Mouse (Mus musculus): ENCODE measurements at regions not wholly inside any gene's neighbourhood (a gene's known extent, or its start where the extent isn't known, plus 50 kb on each side); places are given as distances from the start of the nearest gene placed in this dataset.

DNA sequence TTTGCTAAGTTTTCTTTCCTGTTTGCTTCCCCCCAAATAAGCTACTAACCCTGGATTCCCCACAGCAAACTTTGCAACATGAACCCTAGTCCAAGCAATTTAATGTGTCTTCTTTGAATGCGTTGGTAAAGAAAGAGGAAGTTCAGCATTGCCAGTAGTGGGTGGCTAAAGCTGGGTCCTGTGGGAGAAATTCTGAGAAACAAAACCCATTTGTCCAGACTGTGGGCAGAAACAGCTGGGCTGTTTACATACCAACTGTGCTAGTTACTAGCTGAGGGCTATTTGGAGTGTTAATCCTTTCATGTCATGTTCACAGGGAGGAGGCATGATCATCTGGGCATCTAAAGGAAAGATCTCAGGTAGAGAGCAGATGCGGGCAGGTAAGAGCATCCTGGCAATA is 51.8 kb upstream of the 1190002N15Rik start:
- Histone ChIP-seq H3K36me3 (no peaks in the 10 kb centered on the region), H3K27ac (no peak overlapping the region), H3K4me3 (no peak overlapping the region), H3K27me3 (ENCODE audit: insufficient read depth, poor library complexity, severe bottlenecking) (no peaks in the 10 kb centered on the region), H3K9me3 (no peaks in the 10 kb centered on the region), H3K4me1 (no peaks in the 10 kb centered on the region)
- WGBS, result 93% methylated on average over 2 of the region's 2 CpGs
- DNase-seq (ENCODE audit: low spot score), result no peak

DNA sequence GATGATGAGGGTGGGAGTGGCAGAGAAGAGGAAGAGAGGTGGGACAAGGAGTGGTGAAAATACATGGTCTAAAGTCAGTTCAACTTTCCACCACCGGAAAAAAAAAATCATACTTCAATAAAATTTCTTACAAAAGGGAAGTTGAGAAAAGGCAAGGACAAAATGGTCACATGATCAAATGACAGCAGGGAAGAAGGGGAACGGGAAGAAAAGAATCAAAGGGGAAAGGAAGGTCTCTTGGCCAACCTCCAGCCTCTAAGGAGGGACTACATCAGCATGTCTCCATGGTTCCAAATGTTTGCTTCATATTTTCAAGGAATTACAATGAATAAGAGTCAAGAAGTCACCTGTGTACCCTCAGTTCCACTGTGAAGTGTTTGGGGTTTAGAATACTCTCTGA is 64.7 kb upstream of the Slc9a9 start:
- H3K27ac ChIP-seq, result no peak overlapping the region
- no peak overlapping the region for H3K4me3 ChIP-seq
- 84% methylated on average over 2 of the region's 2 CpGs for WGBS
- no peaks in the 10 kb centered on the region for H3K9me3 ChIP-seq
- no peaks in the 10 kb centered on the region for H3K36me3 ChIP-seq
- H3K27me3 ChIP-seq (ENCODE audit: insufficient read depth, poor library complexity, severe bottlenecking), result no peaks in the 10 kb centered on the region
- DNase-seq (ENCODE audit: low spot score), result no peak
- H3K4me1 ChIP-seq, result no peaks in the 10 kb centered on the region

DNA sequence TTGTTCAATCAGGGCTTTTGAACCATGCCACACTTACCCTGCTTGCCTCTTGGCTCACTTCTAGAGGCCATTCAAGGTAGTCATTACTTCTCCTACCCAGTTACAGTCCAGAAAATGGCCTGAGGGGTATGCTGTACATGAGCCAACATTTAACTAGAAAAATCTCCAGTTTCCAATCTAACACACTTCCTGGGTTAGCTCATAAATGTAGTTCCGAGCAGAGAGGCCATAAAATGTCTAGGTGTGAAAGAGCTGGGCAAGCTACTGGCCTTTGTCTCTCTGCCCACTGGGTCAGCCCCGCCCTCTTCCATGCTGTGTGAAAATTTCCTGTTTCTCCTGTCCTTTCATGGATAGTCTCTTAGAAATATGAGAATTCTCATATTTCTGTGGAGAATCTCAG is 63.3 kb upstream of the Slc9a9 start:
- Histone ChIP-seq H3K36me3 (no peaks in the 10 kb centered on the region), H3K27me3 (ENCODE audit: insufficient read depth, poor library complexity, severe bottlenecking) (no peaks in the 10 kb centered on the region), H3K4me1 (no peaks in the 10 kb centered on the region), H3K27ac (no peak overlapping the region), H3K4me3 (no peak overlapping the region), H3K9me3 (no peaks in the 10 kb centered on the region)
- WGBS, result 85% methylated on average over 2 of the region's 2 CpGs
- no peak for DNase-seq (ENCODE audit: low spot score)

DNA sequence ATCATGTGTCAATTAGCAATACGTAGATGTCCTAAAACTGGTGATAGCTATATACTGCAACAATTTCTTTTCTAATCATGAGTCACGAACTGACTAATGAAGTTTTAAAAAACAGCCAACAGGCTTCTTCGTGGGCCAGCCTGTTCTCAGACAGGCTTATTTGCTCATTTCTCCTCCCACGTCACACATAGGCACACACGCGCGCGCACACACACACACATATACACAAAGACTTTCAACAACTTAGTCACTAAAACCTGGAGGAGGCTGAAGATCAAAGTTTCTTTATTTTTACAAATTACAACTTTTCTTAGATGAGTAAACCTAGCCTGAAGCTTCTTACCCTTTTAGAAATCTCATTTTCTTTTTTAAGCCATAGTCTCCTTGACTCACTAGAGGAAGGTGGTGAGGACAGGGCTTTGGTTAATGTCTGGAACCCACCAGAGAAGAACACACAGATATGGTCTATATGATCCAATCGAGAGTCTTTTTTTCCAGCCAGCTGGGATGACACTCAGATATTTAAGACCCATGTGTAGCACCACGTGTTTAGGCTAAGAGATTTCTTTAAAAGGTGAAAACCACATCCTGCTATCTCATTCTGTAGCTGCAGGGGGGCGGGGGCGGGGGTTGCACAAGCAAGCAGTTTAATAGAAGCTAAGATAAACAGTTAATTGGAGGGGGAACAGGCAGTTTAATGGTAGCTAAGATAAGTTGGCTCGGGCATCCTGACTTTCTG is 62.5 kb upstream of the Slc9a9 start:
- H3K27me3 ChIP-seq (ENCODE audit: insufficient read depth, poor library complexity, severe bottlenecking), result no peaks in the 10 kb centered on the region
- no peaks in the 10 kb centered on the region for H3K4me1 ChIP-seq
- WGBS, result 74% methylated on average over 13 of the region's 13 CpGs
- H3K27ac ChIP-seq, result no peak overlapping the region
- H3K4me3 ChIP-seq, result no peak overlapping the region
- no peak for DNase-seq (ENCODE audit: low spot score)
- no peaks in the 10 kb centered on the region for H3K9me3 ChIP-seq
- no peaks in the 10 kb centered on the region for H3K36me3 ChIP-seq

DNA sequence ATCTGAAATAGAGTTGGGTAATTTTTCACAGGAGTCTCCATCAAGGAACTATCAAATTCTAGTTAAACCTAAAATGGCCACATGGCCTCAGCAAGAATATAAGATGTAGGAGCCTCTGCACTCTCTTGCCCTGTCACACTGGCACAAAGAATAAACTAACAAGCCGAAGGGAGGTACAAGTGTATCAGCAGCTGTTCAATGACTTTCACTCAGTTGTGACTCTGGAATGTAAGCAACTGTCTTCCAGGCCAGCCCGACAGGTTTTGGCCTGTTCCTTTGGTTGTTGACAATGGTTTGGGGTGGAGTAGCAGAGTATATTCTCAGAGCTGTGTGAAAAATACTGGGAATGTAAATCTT is 62.0 kb upstream of the Slc9a9 start:
- Histone ChIP-seq H3K9me3 (no peaks in the 10 kb centered on the region), H3K27ac (no peak overlapping the region), H3K4me3 (no peak overlapping the region), H3K27me3 (ENCODE audit: insufficient read depth, poor library complexity, severe bottlenecking) (no peaks in the 10 kb centered on the region), H3K4me1 (no peaks in the 10 kb centered on the region), H3K36me3 (no peaks in the 10 kb centered on the region)
- DNase-seq (ENCODE audit: low spot score), result no peak
- 55% methylated on average over 2 of the region's 2 CpGs for WGBS

DNA sequence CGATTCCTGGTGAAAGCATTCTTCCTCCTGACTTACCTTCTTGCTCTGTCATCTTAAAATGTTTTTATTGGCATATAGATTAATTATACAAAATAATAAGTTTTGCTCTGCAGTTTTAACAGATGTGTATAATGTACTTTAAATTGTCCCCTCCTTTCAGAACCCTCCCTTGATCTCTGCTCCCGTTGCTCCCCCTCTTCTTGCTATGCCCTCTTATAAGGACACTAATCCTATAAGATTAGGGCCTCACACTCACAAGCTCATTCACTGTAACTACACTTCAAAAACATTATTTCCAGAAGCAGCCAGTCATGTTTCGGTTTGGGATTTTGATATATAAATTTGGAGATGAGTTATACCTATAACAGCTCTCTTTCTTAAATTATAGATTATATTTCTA is 59.6 kb upstream of the Slc9a9 start:
- 65% methylated on average over 3 of the region's 3 CpGs for WGBS
- no peaks in the 10 kb centered on the region for H3K36me3 ChIP-seq
- H3K9me3 ChIP-seq, result no peaks in the 10 kb centered on the region
- H3K27me3 ChIP-seq (ENCODE audit: insufficient read depth, poor library complexity, severe bottlenecking), result no peaks in the 10 kb centered on the region
- H3K27ac ChIP-seq, result no peak overlapping the region
- H3K4me1 ChIP-seq, result peaks cover 3% of the 10 kb centered on the region; the same call in 1 of the 2 replicates
- no peak overlapping the region for H3K4me3 ChIP-seq
- no peak for DNase-seq (ENCODE audit: low spot score)

DNA sequence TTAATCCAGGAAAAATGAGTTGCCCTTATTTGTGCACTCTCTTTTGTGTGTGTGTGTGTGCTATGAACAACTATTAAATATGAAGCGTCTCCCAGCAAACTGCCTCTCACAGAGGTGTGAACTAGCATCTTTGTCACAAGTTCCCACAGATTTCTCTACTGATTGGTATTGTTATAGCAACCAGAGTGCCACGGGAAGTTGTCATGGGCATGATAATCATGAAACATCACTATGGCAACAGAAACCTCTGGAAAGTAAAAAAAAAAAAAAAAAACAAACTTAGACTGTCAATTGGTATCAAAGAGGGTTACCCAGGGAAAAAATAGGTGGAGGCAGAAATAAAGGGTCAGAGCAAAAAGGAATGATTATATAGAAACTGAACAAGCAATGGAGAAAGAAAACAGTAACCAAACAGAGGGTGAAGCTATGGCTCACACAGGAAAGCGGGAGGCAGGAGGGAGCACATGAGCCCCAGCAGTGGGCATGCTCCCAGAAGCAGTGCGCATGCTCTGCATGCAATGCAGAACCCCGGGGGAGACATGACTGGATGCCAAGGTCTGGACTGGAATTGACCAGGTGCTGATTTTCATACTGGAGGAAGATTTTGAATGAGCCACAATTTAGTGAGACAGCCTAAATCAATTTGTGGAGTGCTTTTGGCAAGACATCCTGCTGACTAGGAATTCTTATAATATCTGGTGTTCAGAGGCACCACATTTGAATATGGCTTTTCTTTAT is 58.9 kb upstream of the Slc9a9 start:
- DNase-seq (ENCODE audit: low spot score), result no peak

DNA sequence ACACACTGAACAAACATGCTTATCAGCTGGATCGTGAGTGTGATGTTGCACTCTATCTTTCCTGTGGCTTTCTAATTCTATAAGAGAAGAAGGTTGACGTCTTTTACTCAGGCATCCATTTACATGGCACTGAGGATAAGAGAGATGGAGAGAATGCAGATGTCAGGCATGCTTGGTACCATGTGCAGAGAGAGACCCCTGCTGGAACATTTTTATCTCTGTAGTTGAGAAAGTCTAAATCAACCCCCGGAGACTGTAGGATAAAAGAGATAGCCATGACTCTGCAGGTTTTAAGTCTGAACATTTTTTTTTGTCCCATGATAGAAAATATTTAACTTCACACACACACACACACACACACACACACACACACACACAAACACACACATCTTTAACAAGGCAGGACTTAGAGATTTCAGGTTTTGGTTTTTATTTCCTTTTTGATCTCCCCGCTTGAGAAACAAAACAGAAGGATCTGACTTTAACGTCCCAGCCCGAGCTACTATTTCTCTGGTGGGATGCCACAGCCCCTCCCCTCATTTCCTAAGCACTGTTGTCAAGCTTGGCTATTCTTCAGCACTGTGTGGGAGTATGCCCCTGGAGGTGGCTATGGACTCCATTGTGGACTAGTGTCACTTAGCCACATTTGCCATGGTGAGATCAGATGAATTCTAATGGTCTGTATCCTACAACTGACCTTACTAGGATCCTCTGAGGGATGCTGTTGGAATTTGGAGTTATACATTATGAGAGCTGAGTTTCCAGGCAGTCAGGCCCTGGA is 55.6 kb upstream of the Slc9a9 start:
- no peak for DNase-seq (ENCODE audit: low spot score)
- Histone ChIP-seq H3K36me3 (no peaks in the 10 kb centered on the region), H3K27ac (peak overlapping the region; percentile 62; the same call in 1 of the 2 replicates), H3K4me3 (no peak overlapping the region), H3K9me3 (no peaks in the 10 kb centered on the region), H3K4me1 (peaks cover 17% of the 10 kb centered on the region; the same call in 1 of the 2 replicates), H3K27me3 (ENCODE audit: insufficient read depth, poor library complexity, severe bottlenecking) (no peaks in the 10 kb centered on the region)
- WGBS, result 33% methylated on average over 6 of the region's 6 CpGs

More for the DNA sequence above, 58.9 kb upstream of the Slc9a9 start:
- Histone ChIP-seq H3K27ac (no peak overlapping the region), H3K4me1 (peaks cover 4% of the 10 kb centered on the region; the same call in 1 of the 2 replicates), H3K4me3 (no peak overlapping the region), H3K9me3 (no peaks in the 10 kb centered on the region), H3K36me3 (no peaks in the 10 kb centered on the region), H3K27me3 (ENCODE audit: insufficient read depth, poor library complexity, severe bottlenecking) (no peaks in the 10 kb centered on the region)
- 74% methylated on average over 5 of the region's 5 CpGs for WGBS

DNA sequence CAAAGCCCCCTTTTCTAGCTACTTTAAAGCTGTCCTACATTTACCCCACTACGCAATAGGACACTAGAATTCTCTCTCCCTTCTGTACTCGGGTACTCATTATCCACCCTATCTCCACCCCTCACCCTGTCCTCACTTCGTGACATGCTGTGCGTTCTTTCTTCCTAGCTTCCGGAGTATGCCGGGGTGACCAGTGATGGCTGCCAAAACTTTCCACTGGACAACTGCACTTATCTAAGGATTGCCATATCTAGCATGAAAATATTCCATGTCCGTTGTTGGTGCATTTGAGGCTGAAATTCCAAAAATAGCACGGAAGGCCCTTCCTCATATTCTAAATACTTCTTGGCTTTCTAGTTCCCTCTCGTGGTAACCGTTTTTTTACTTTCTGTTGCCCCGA is 54.5 kb upstream of the Slc9a9 start:
- Histone ChIP-seq H3K27me3 (ENCODE audit: insufficient read depth, poor library complexity, severe bottlenecking) (no peaks in the 10 kb centered on the region), H3K36me3 (no peaks in the 10 kb centered on the region), H3K4me1 (peaks cover 17% of the 10 kb centered on the region; the same call in 1 of the 2 replicates), H3K9me3 (no peaks in the 10 kb centered on the region), H3K4me3 (no peak overlapping the region), H3K27ac (peak overlapping the region; percentile 62)
- WGBS, result 25% methylated on average over 11 of the region's 11 CpGs
- peak; percentile 78 for DNase-seq (ENCODE audit: low spot score)

DNA sequence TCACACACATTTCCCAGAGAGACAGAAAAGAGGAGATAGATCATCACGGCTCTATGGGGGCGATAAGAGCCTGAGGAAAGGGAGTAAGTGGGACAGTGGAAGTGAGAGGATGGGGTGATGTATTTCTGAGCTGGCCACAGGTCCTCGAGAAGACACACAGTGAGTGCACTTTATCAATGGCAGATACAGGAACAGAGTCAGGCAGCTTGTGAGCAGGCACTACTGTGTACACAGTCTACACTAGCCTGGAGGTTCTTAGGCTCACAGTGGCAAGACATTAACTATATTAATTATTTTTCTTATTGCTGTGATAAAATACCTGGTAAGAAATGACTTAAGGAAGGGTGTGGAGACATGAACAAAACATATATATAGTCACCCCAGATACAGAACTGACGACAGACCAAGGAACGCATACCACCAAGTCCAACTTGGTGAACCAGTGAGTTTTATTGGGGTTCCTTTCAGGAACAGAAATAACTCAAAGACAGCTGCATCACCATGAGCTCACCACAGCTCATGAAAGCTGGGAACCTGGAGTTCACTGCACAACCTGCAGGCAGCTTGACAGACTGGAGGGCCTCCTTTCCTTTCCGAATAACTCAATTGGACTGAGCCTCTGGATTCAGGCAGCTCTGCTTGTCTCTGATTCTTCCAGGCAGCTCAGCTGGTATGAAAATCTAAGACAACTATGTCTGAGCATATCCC is 51.5 kb upstream of the Slc9a9 start:
- no peaks in the 10 kb centered on the region for H3K27me3 ChIP-seq (ENCODE audit: insufficient read depth, poor library complexity, severe bottlenecking)
- 73% methylated on average over 6 of the region's 6 CpGs for WGBS
- H3K9me3 ChIP-seq, result no peaks in the 10 kb centered on the region
- no peak for DNase-seq (ENCODE audit: low spot score)
- no peak overlapping the region for H3K4me3 ChIP-seq
- H3K27ac ChIP-seq, result 0 out of 2 replicates have a peak overlapping the region, but pooled peaks have one; percentile 62
- H3K36me3 ChIP-seq, result no peaks in the 10 kb centered on the region
- peaks cover 30% of the 10 kb centered on the region; the same call in 1 of the 2 replicates for H3K4me1 ChIP-seq

Data from heart, embryonic 10.5 days (tissue).